In genomic region chr2:157596876-157597566, GRCm38 (mm10) we compare ENCODE assay signal across 10 mouse cellular contexts. TPM values are rescaled to one million over a fixed set of nuclear protein-coding genes. Genes with fewer than 3 reads are reported as not detected.
A peak's percentile ranks its signal among the peaks of the same experiment; 100 is the strongest.
DNase-seq lines count a peak whose midpoint lies in the region; ATAC-seq and TF ChIP-seq lines count a peak whose summit lies in the region.
"Had no signal": no experiment of that assay in that cellular context is flagged by ENCODE, and none has a peak within 500 bp of the region (broad histone marks: within the 10 kb centered on the region; RNA-seq: fewer than 3 reads in every experiment).

No protein-coding gene starts in this region.

- ATAC-seq in midbrain, embryonic 12.5 days (ENCODE audit: low FRiP score, low read depth), result no peak
- ATAC-seq in midbrain, embryonic 16.5 days, result no peak
- ATAC-seq in intestine, postnatal 0 days, result no peak

- no peaks in the 10 kb centered on the region for H3K9me3 ChIP-seq in midbrain, embryonic 12.5 days
- H3K9me3 ChIP-seq in midbrain, embryonic 16.5 days (replicated peaks; ENCODE audit: control insufficient read depth, low read length, poor library complexity, severe bottlenecking), result no peaks in the 10 kb centered on the region
- H3K9me3 ChIP-seq in intestine, postnatal 0 days (ENCODE audit: control insufficient read depth), result no peaks in the 10 kb centered on the region
- H3K9me3 ChIP-seq: embryonic facial prominence, embryonic 12.5 days had no signal

- 62% methylated on average over 22 of the region's 22 CpGs for WGBS in midbrain, embryonic 12.5 days
- WGBS in midbrain, embryonic 16.5 days, result 68% methylated on average over 22 of the region's 22 CpGs
- WGBS in intestine, postnatal 0 days, result 66% methylated on average over 22 of the region's 22 CpGs

- TF ChIP-seq CTCF in intestine, postnatal 0 days (IDR thresholded peaks at IDR 0.05; ENCODE audit: low read depth), result 0 out of 2 replicates have a peak, but pooled peaks have one; percentile 6

- H3K4me1 ChIP-seq in midbrain, embryonic 12.5 days, result no peaks in the 10 kb centered on the region
- H3K4me1 ChIP-seq in midbrain, embryonic 16.5 days (ENCODE audit: control insufficient read depth, insufficient read depth, low read length), result no peaks in the 10 kb centered on the region
- no peaks in the 10 kb centered on the region for H3K4me1 ChIP-seq in intestine, postnatal 0 days (replicated peaks; ENCODE audit: control insufficient read depth, insufficient read depth, low read length)
- H3K4me1 ChIP-seq: embryonic facial prominence, embryonic 12.5 days had no signal

- no peak overlapping the region for H3K4me3 ChIP-seq in midbrain, embryonic 12.5 days
- H3K4me3 ChIP-seq in midbrain, embryonic 16.5 days (ENCODE audit: low read depth, low read length), result no peak overlapping the region
- H3K4me3 ChIP-seq in intestine, postnatal 0 days (ENCODE audit: low read depth, low read length), result no peak overlapping the region
- H3K4me3 ChIP-seq: embryonic facial prominence, embryonic 12.5 days had no signal

- no peaks in the 10 kb centered on the region for H3K36me3 ChIP-seq in midbrain, embryonic 12.5 days
- H3K36me3 ChIP-seq in midbrain, embryonic 16.5 days (ENCODE audit: control insufficient read depth, insufficient read depth, low read length), result no peaks in the 10 kb centered on the region
- H3K36me3 ChIP-seq in intestine, postnatal 0 days (ENCODE audit: control insufficient read depth, insufficient read depth), result no peaks in the 10 kb centered on the region
- H3K36me3 ChIP-seq: embryonic facial prominence, embryonic 12.5 days had no signal

- no peak overlapping the region for H3K9ac ChIP-seq in midbrain, embryonic 12.5 days (replicated peaks)
- H3K9ac ChIP-seq in midbrain, embryonic 16.5 days (ENCODE audit: low read depth, low read length), result no peak overlapping the region
- no peak overlapping the region for H3K9ac ChIP-seq in intestine, postnatal 0 days (ENCODE audit: low read depth, low read length)
- H3K9ac ChIP-seq: embryonic facial prominence, embryonic 12.5 days had no signal

- DNase-seq in heart, adult 11 months, result peak; percentile 68
- no peak for DNase-seq in heart, postnatal 4 days
- peak; percentile 32 for DNase-seq in testis, postnatal 10 days (ENCODE audit: low spot score)
- DNase-seq in cerebellum, postnatal 10 days, result no peak
- DNase-seq in left cerebral cortex, adult 9 months (ENCODE audit: low spot score in 2 of 2), result no peak
- DNase-seq: B cell, adult 2 months had no signal

- no peaks in the 10 kb centered on the region; the same call in 1 of the 2 replicates for H3K27me3 ChIP-seq in midbrain, embryonic 12.5 days
- H3K27me3 ChIP-seq in midbrain, embryonic 16.5 days (ENCODE audit: control insufficient read depth, insufficient read depth, low read depth, low read length), result no peaks in the 10 kb centered on the region
- no peaks in the 10 kb centered on the region for H3K27me3 ChIP-seq in intestine, postnatal 0 days (replicated peaks; ENCODE audit: control insufficient read depth, insufficient read depth, low read length)
- H3K27me3 ChIP-seq: embryonic facial prominence, embryonic 12.5 days had no signal

- H3K27ac ChIP-seq in midbrain, embryonic 12.5 days (replicated peaks), result no peak overlapping the region
- H3K27ac ChIP-seq in midbrain, embryonic 16.5 days (ENCODE audit: low read length), result no peak overlapping the region
- H3K27ac ChIP-seq in intestine, postnatal 0 days (ENCODE audit: low read depth, low read length), result no peak overlapping the region
- H3K27ac ChIP-seq: embryonic facial prominence, embryonic 12.5 days had no signal

- peak overlapping the region; percentile 15; the same call in 1 of the 2 replicates for H3K4me2 ChIP-seq in midbrain, embryonic 12.5 days (replicated peaks)
- H3K4me2 ChIP-seq in midbrain, embryonic 16.5 days (ENCODE audit: low read length), result no peak overlapping the region
- H3K4me2 ChIP-seq in intestine, postnatal 0 days (replicated peaks; ENCODE audit: low read depth), result peak overlapping the region; percentile 30; the same call in 1 of the 2 replicates
- H3K4me2 ChIP-seq: embryonic facial prominence, embryonic 12.5 days had no signal

RNA-seq across cellular contexts. Expression of gene Blcap, which starts 25.9 kb away (rescaled TPM):
- 10 to 100 TPM; 71.5 to 76.9 TPM for total RNA-seq in heart, postnatal 4 days (2021)
- polyA plus RNA-seq in midbrain, embryonic 12.5 days (2016; fragmentation: Nextera tagmentation; extraction: Ambion mirVana), result 132 and 149 TPM in 2 replicates
- polyA plus RNA-seq in midbrain, embryonic 16.5 days (2015; fragmentation: Nextera tagmentation; extraction: Ambion mirVana), result 357 and 363 TPM in 2 replicates
- polyA plus RNA-seq in intestine, postnatal 0 days (2015; fragmentation: Nextera tagmentation; extraction: Ambion mirVana), result 29.7 and 31.5 TPM in 2 replicates

RNA-seq across cellular contexts. Expression of gene Nnat, which starts 37.1 kb away (rescaled TPM):
- total RNA-seq in heart, postnatal 4 days (2021), result 10 to 100 TPM in 1 of 2 experiments, 1 to 10 TPM in 1; 8.9 to 13.2 TPM
- polyA plus RNA-seq in midbrain, embryonic 12.5 days (2016; fragmentation: Nextera tagmentation; extraction: Ambion mirVana), result 4,044 and 4,632 TPM in 2 replicates
- 9,243 and 10,143 TPM in 2 replicates for polyA plus RNA-seq in midbrain, embryonic 16.5 days (2015; fragmentation: Nextera tagmentation; extraction: Ambion mirVana)
- polyA plus RNA-seq in intestine, postnatal 0 days (2015; fragmentation: Nextera tagmentation; extraction: Ambion mirVana), result 98.2 and 111 TPM in 2 replicates

Comparison
In these comparisons a context has a peak if more than half of its experiments do, and no peak if none do; other contexts are left out.
1. DNase-seq: peak in heart, adult 11 months (single experiment) and testis, postnatal 10 days (single experiment); none in heart, postnatal 4 days (single experiment), cerebellum, postnatal 10 days (0 of 2) and left cerebral cortex, adult 9 months (0 of 2).
2. RNA of gene Nnat, which starts 37.1 kb away (polyA plus RNA-seq): 9,243 to 10,143 TPM in midbrain, embryonic 16.5 days and 4,044 to 4,632 TPM in midbrain, embryonic 12.5 days; 98.2 to 111 TPM in intestine, postnatal 0 days; every median in the first group is over 10 times any median in the second.